Mouse (Mus musculus): Measurements from ENCODE around the gene Top2b.

Gene Top2b

GRCm38 (mm10) chr14:16427569-16427968, 62.6 kb downstream of the Top2b start:
- no peak for DNase-seq (ENCODE audit: low read depth)

- no peak for DNase-seq (ENCODE audit: low read depth)
Observed at GRCm38 (mm10) chr14:16431941-16432499, 67.0 kb downstream of the Top2b start.

- no peak for DNase-seq (ENCODE audit: low read depth)
Observed at GRCm38 (mm10) chr14:16432550-16432949, 67.6 kb downstream of the Top2b start.

GRCm38 (mm10) chr14:16433206-16433605, 68.2 kb downstream of the Top2b start:
- no peak for DNase-seq (ENCODE audit: low read depth)

DNA sequence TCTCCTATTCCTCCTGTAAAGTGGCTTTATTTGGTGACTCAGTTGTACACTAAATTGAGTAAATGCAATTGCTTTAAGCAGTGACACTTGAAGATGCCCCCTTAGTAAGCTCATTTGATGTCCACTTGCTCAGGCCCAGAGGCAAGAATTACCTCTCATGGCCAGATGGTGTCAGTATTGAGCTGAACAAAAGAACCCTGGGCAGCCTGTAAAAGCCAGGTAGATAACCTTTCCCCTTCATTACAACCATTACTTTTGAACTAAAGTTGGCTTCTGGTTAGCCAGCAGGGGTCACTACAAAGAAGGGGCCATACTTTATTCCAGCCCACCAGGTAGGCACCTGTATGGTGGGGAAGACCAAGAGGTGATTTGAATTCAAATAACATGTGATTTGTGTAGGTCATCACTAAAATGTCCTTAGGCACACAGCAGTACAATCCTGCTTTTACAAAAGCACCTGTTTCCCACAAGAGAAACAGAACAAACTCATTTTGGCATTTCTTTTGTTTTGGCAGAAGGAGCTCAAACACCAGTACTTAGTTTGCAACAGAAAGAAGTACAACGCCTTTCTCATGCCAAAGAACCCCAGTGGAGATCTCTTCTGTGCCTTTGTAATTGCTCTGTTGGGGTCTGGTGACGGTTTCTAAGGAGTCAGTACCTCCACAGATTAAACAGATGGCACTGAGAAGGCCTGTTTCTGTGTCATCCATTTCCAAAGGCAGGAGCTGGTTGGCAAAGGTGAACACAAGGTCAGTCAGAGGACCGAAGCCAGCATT, 69.6 kb downstream of the Top2b start:
- peak; percentile 70 for DNase-seq (ENCODE audit: low read depth)

DNA sequence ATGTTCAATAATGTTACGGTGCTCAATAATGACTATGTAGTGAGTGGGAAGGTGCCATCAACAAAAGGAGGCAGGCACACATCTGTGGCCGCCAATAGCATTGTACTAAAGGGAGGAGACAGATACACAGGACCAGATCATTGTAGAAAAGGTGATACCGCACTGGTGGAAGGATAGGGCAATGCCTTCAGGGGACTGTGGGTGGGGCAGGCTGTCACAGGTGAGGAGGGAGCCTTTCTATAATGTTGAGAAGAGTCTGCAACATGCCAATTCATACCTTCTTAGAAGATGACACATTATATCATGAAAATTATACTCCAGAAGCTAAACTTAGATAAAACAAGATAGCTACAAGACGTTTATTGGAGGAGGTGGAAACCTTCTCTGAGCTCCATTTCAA, 72.4 kb downstream of the Top2b start:
- no peak for DNase-seq (ENCODE audit: low read depth)

GRCm38 (mm10) chr14:16439385-16440126, 74.6 kb downstream of the Top2b start:
- no peak for DNase-seq (ENCODE audit: low read depth)

DNA sequence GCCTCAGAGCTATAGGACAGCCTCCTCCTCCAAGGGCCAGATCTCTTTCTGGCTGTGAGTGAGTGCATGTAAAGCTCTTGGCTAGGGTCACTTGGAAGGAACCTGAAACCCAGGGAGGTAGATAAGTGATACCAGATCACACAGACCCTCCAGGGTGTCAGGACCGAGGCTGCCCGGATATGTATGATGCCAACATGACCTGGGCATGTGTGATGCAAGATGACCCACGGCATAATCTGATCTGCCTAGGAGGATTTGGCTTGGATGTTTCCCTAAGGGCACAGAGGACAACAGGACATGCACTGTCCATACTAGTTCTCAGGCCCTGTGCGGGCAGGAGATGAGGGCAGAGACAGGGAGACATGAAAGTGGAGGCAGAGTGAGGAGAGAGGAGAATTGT, 79.9 kb downstream of the Top2b start:
- no peak for DNase-seq (ENCODE audit: low read depth)

- peak; percentile 47 for DNase-seq (ENCODE audit: low read depth)
Observed at GRCm38 (mm10) chr14:16447587-16447986, 82.6 kb downstream of the Top2b start.

DNA sequence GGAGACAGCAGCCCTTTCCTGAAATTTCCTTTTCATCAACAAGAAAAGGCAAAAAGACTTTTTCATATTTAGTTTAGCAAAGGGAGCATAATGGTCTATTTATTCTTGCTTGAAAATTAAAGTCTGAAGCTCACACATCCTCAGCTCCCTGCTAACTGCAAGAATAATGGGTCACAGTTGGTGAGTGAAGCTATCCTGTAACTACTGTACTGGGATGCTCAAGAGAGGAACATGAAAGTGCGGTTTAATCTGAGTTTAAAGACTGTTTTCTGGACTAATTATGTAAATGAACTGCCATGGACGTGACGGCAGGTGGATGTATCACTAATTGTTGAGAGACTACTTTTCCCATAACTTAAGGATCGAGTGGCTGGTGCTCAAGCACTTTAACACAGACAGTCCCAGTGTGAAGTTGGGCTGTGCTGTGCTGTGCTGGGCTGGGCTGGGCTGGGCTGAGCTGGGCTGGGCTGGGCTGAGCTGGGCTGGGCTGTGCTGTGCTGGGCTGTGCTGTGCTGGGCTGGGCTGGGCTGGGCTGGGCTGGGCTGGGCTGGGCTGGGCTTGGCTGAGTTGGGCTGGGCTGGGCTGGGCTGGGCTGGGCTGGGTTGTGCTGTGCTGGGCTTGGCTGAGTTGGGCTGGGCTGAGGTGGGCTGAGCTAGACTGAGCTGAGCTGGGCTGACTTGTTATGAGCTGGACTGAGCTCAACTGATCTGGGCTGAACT, 83.4 kb downstream of the Top2b start:
- no peak for DNase-seq (ENCODE audit: low read depth)

GRCm38 (mm10) chr14:16478606-16479323, 113.8 kb downstream of the Top2b start:
- no peak for DNase-seq (ENCODE audit: low read depth)

GRCm38 (mm10) chr14:16479521-16479920, 114.5 kb downstream of the Top2b start:
- DNase-seq (ENCODE audit: low read depth) = no peak

DNA sequence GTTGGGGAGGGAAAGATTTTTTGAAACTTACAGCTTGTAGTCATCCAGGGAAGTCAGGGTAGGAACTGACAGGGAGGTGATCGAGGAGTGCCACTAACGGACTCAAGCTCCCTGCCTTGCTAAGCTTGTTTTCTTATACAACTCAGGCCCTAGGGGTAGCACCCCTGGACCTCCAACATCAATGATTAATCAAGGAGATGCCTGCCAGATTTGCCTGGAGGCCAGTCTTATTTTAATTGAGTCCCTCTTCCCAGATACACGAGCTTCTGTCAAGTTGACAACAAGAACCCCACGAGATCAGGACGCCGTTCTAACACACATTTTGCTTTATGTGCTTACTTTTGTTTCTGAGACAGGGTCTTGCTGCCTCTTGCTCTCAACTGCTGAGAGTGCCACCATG, 115.6 kb downstream of the Top2b start:
- DNase-seq (ENCODE audit: low read depth) = no peak

DNA sequence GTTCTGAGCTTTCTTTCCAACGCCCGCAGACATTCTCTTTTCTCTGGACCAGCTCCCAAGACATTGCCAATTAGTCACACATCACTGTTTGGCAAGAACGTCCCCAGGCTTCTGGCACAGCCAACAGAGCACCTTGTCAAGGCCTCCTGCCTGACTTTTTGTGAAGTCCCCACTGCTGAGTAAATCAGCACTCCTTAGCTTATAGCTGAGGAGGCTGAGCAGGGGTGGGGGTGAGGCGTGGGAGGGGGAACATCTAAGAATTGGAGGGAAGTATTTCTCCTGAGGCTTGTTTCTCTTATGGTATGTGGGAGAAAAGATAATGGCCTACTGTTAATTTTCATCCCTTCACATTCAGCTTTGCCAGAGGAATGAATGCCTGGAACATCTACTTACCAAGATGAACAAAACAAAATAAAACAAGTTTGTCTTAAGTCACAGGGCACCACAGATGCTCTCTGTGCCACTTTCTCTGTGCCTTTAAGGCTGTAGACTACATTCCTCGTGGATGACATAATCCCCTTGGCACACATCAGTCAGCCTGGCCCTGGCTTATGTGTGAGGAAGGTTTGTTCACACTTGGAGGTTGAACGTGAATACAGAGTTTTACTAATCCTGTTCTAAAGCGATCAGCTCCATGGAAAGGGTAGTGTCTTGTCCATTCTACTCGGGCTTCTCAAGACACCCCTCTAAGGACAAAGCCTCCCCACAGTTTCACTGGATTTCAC, 118.8 kb downstream of the Top2b start:
- DNase-seq (ENCODE audit: low read depth) = no peak
